In the genomic region with DNA sequence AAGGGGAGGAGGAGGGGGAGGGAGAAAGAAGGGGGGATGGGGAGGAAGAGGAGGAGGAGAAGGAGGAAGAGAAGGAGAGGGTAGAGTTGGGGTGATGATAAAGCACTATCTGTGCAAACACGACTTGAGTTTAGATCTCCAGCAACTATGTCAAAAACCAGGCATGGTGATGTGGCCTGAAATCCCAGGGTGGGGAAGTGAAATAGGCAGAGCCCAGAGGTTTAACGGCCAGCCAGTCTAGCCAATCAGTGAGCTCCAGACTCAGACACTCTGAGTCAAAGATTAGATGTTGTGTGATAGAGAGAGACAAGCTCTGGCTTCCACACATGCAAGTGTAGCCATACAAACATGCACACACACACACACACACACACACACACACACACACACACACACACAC, we compare ENCODE assay signal across 28 mouse cellular contexts.
"Had no signal": no experiment of that assay in that cellular context is flagged by ENCODE, and none has a peak within 500 bp of the region (broad histone marks: within the 10 kb centered on the region; RNA-seq: fewer than 3 reads in every experiment).

No protein-coding gene starts in this region.

- H3K4me1 ChIP-seq: limb, embryonic 13.5 days; liver, embryonic 12.5 days; liver, embryonic 13.5 days; liver, embryonic 15.5 days; lung, embryonic 15.5 days; megakaryocyte, embryonic 14.5 days; midbrain, embryonic 15.5 days had no signal

- H3K36me3 ChIP-seq: limb, embryonic 10.5 days; limb, embryonic 12.5 days; limb, embryonic 13.5 days; limb, embryonic 15.5 days; liver, embryonic 12.5 days; liver, embryonic 13.5 days; liver, embryonic 15.5 days; lung, embryonic 15.5 days; midbrain, embryonic 10.5 days; midbrain, embryonic 12.5 days; midbrain, embryonic 13.5 days; midbrain, embryonic 15.5 days; neural tube, embryonic 12.5 days had no signal

- H3K9me3 ChIP-seq: limb, embryonic 10.5 days; limb, embryonic 12.5 days; limb, embryonic 13.5 days; limb, embryonic 15.5 days; liver, embryonic 12.5 days; liver, embryonic 13.5 days; liver, embryonic 15.5 days; lung, embryonic 15.5 days; midbrain, embryonic 10.5 days; midbrain, embryonic 12.5 days; midbrain, embryonic 13.5 days; midbrain, embryonic 15.5 days; neural tube, embryonic 12.5 days had no signal

- DNase-seq: left cerebral cortex, postnatal 4 days; liver; liver, embryonic 13.5 days; liver, postnatal 0 days; lung, adult 18-20 months; lung, adult 2 months; lung, embryonic 14.5 days; lung, postnatal 10 days; lung, postnatal 14 days; lung, postnatal 36 days; lung, postnatal 4 days; midbrain, embryonic 14.5 days had no signal

- H3K27me3 ChIP-seq: liver, embryonic 13.5 days; liver, embryonic 15.5 days; lung, embryonic 15.5 days; midbrain, embryonic 15.5 days had no signal

- H3K4me3 ChIP-seq: limb, embryonic 10.5 days; limb, embryonic 12.5 days; limb, embryonic 13.5 days; limb, embryonic 15.5 days; liver, embryonic 12.5 days; liver, embryonic 13.5 days; liver, embryonic 15.5 days; lung, embryonic 15.5 days; megakaryocyte, embryonic 14.5 days; midbrain, embryonic 10.5 days; midbrain, embryonic 12.5 days; midbrain, embryonic 13.5 days; midbrain, embryonic 15.5 days; myocyte; neural tube, embryonic 12.5 days had no signal

- H3K9ac ChIP-seq: limb, embryonic 12.5 days; limb, embryonic 13.5 days; limb, embryonic 15.5 days; liver, embryonic 12.5 days; liver, embryonic 13.5 days; liver, embryonic 14.5 days; liver, embryonic 15.5 days; liver, postnatal 0 days; lung, embryonic 14.5 days; lung, embryonic 15.5 days; midbrain, embryonic 12.5 days; midbrain, embryonic 13.5 days; midbrain, embryonic 15.5 days; neural tube, embryonic 12.5 days had no signal

- H3K27ac ChIP-seq: limb, embryonic 10.5 days; limb, embryonic 12.5 days; limb, embryonic 13.5 days; limb, embryonic 15.5 days; liver, embryonic 12.5 days; liver, embryonic 13.5 days; liver, embryonic 14.5 days; liver, embryonic 15.5 days; lung, embryonic 15.5 days; macrophage; midbrain, embryonic 10.5 days; midbrain, embryonic 12.5 days; midbrain, embryonic 13.5 days; midbrain, embryonic 15.5 days; neural tube, embryonic 12.5 days had no signal
